Mouse (Mus musculus) liver, adult 2 months (tissue): Measurements from ENCODE around the gene Kars. TPM values are rescaled to one million over a fixed set of nuclear protein-coding genes. Genes with fewer than 3 reads are reported as not detected.
A peak's percentile ranks its signal among the peaks of the same experiment; 100 is the strongest.

Source experiments
- DNase-seq: peaks from one replicate; pipeline ENCODE4 v3.0.0-alpha.2; 2011; ENCODE audit warnings: low read depth, low spot score; ENCODE audit errors: extremely low read depth
- H3K27ac ChIP-seq: fragments of 200-500 bp; replicated peaks from 2 replicates; pipeline ENCODE4 v1.5.1; 2012; ENCODE audit warnings: low read depth, mild to moderate bottlenecking, control low read depth, inconsistent platforms, low read length; ENCODE audit not compliant: insufficient read depth
- H3K27me3 ChIP-seq: fragments of 200-500 bp; 2 replicates; pipeline ENCODE4 v1.6.1; 2012; ENCODE audit warnings: mild to moderate bottlenecking, moderate library complexity, low read length, inconsistent platforms; ENCODE audit not compliant: control insufficient read depth, insufficient read depth
- H3K36me3 ChIP-seq: fragments of 200-500 bp; 2 replicates; pipeline ENCODE4 v1.6.1; 2012; ENCODE audit warnings: low read length, inconsistent platforms; ENCODE audit not compliant: control insufficient read depth, insufficient read depth
- H3K4me1 ChIP-seq: fragments of 200-500 bp; 2 replicates; pipeline ENCODE4 v1.6.1; 2011; ENCODE audit warnings: low read length; ENCODE audit not compliant: control insufficient read depth, insufficient read depth
- H3K4me3 ChIP-seq: fragments of 200-500 bp; 2 replicates; pipeline ENCODE4 v1.5.1; 2011; ENCODE audit warnings: low read depth, mild to moderate bottlenecking, control low read depth, low read length, moderate library complexity; ENCODE audit not compliant: insufficient read depth
- H3K79me2 ChIP-seq: fragments of 200-500 bp; 2 replicates; pipeline ENCODE4 v1.6.1; 2012; ENCODE audit warnings: inconsistent platforms, mild to moderate bottlenecking, low read length, moderate library complexity; ENCODE audit not compliant: control insufficient read depth, insufficient read depth
- H3K9ac ChIP-seq: fragments of 200-500 bp; 2 replicates; pipeline ENCODE4 v1.6.1; 2012; ENCODE audit warnings: low read depth, mild to moderate bottlenecking, control low read depth, inconsistent platforms, low read length
- CTCF ChIP-seq: fragments of 200-500 bp; IDR thresholded peaks from 2 replicates; pipeline ENCODE4 v1.5.1; 2011; ENCODE audit warnings: low read depth, low read length, control low read depth
- POLR2A ChIP-seq: fragments of 200-500 bp; IDR thresholded peaks from 2 replicates; pipeline ENCODE4 v1.6.1; 2011; ENCODE audit warnings: low read length, control low read depth; ENCODE audit not compliant: insufficient read depth; ENCODE audit errors: extremely low read depth
- WGBS: fragments of 180-500 bp; shearing (Covaris S2); methylation state at CpG from one replicate; pipeline ENCODE4 v1.1.7; 2018; 5-methylcytosine and 5-hydroxymethylcytosine counted together
- polyA plus RNA-seq: library from polyadenylated mRNA; depleted of rRNA; stranded (reverse); fragments of >200 nt; gene quantifications from 2 replicates; pipeline ENCODE4 v1.2.3, GENCODE M21; 2012; rRNA removed
- total RNA-seq: library from RNA; depleted of rRNA; stranded (reverse); fragments of >200 nt; gene quantifications from 2 replicates; pipeline ENCODE4 v1.2.3, GENCODE M21; 2014; rRNA removed

Kars gene
- total RNA-seq, result 50.9 and 53.3 TPM in 2 replicates
- 27.3 and 29.5 TPM in 2 replicates for polyA plus RNA-seq

DNA sequence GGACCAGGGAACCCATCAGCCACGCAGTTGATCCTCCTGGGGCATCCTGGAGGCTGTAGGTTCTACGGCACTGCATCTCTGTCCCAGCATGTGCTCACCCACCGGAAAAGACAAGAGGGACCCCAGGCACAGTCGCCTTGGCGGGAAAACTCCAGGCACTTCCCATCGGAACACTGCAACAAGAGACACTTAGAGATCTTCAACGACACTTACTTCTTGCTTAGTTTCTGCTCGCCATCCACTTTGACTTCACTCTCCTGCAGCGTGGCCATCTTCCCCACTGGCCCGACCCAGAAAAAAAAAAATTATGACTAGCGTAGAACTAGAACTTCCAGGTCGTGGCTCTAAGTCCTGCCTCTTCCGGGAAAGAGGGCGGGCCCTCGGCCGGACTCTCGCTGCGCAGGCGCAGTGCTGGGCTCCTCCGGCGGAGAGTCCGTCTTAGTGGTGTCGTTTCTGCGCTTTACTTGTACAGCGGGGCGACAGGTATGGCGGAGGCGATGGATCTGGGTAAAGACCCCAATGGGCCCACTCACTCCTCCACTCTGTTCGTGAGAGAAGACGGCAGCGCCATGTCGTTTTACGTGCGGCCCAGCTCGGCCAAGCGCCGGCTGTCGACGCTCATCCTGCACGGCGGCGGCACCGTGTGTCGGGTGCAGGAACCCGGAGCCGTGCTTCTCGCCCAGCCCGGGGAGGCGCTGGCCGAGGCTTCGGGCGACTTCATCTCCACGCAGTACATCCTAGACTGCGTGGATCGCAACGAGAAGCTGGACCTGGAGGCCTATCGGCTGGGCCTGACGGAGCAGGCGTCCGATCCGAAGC, at the start of gene Kars, which contains the start of gene Terf2ip:
Gene Kars (minus strand): TSS at position 327 of the 819 bp plus-strand sequence.
Gene Terf2ip (plus strand): TSS at position 402 of the 819 bp plus-strand sequence.
- peaks cover 2% of the 10 kb centered on the region; the same call in 1 of the 2 replicates for H3K36me3 ChIP-seq
- H3K27ac ChIP-seq, result peak within 1 kb of the TSS; percentile 57
- H3K9ac ChIP-seq, result peak within 1 kb of the TSS; percentile 88
- WGBS, result under 1% methylated on average over 61 of the region's 61 CpGs
- TF ChIP-seq POLR2A, result peak; percentile 88
- TF ChIP-seq CTCF, result no peak
- no peaks in the 10 kb centered on the region for H3K27me3 ChIP-seq
- DNase-seq, result peak; percentile 85
- no peaks in the 10 kb centered on the region; the same call in 1 of the 2 replicates for H3K4me1 ChIP-seq
- peaks cover 8% of the 10 kb centered on the region; the same call in 1 of the 2 replicates for H3K79me2 ChIP-seq
- H3K4me3 ChIP-seq, result peak within 1 kb of the TSS; percentile 92

- Histone ChIP-seq H3K4me3 (no peak overlapping the region), H3K36me3 (no peaks in the 10 kb centered on the region), H3K27me3 (no peaks in the 10 kb centered on the region), H3K79me2 (no peaks in the 10 kb centered on the region), H3K9ac (no peak overlapping the region), H3K27ac (no peak overlapping the region), H3K4me1 (no peaks in the 10 kb centered on the region)
- DNase-seq, result no peak
- no peak for TF ChIP-seq POLR2A
- no peak for TF ChIP-seq CTCF
Observed at GRCm38 (mm10) chr8:112054456-112054855, 43.3 kb upstream of the Kars start.

DNA sequence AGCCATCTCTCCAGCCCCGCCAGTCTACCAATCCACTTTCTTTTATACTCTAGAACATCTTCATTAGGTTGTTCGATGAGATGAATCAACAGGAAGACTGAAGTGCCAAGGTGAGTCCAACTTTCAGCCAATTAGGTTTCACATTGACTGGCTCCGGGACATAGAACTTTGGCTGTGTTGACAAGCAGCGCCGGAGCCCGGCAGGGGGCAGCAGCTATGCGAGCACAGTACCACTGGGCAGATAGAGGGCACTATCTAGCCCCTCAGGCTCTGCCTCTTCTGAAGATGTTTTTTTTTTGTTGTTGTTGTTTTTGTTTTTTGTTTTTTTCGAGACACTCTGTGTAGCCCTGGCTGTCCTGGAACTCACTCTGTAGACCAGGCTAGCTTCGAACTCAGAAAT, 40.4 kb upstream of the Kars start:
- H3K27me3 ChIP-seq, result no peaks in the 10 kb centered on the region
- no peaks in the 10 kb centered on the region for H3K79me2 ChIP-seq
- WGBS, result 69% methylated on average over 9 of the region's 9 CpGs
- H3K27ac ChIP-seq, result no peak overlapping the region
- no peaks in the 10 kb centered on the region for H3K4me1 ChIP-seq
- DNase-seq, result no peak
- H3K36me3 ChIP-seq, result no peaks in the 10 kb centered on the region
- no peak overlapping the region for H3K4me3 ChIP-seq
- TF ChIP-seq CTCF (no peak; the same call in 1 of the 2 replicates), POLR2A (no peak)
- H3K9ac ChIP-seq, result no peak overlapping the region

DNA sequence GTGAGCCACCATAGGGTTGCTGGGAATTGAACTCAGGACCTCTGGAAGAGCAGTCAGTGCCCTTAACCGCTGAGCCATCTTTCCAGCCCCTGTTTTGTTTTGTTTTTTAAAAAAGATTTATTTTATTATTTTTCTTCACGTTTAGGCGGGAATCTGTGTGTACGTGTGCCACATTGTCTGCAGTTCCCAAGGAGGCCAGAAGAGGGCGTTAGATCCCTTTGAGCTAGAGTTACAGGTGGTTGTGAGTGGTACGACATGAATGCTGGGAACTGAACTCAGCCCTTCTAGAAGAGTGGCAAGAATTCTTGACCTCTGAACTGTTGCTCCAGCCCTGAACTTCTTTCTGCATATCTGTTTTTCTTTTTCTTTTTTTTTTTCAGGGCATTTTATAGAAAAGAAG, 38.9 kb upstream of the Kars start:
- DNase-seq, result no peak
- Histone ChIP-seq H3K4me3 (no peak overlapping the region), H3K27me3 (no peaks in the 10 kb centered on the region), H3K4me1 (no peaks in the 10 kb centered on the region), H3K27ac (no peak overlapping the region), H3K79me2 (no peaks in the 10 kb centered on the region), H3K36me3 (no peaks in the 10 kb centered on the region), H3K9ac (no peak overlapping the region)
- TF ChIP-seq POLR2A, result no peak
- TF ChIP-seq CTCF, result no peak
- 80% methylated on average over 6 of the region's 6 CpGs for WGBS

GRCm38 (mm10) chr8:112048293-112048692, 37.2 kb upstream of the Kars start:
- DNase-seq, result no peak
- no peaks in the 10 kb centered on the region for H3K36me3 ChIP-seq
- H3K79me2 ChIP-seq, result no peaks in the 10 kb centered on the region
- H3K4me1 ChIP-seq, result no peaks in the 10 kb centered on the region
- 78% methylated on average over 6 of the region's 6 CpGs for WGBS
- no peak overlapping the region for H3K4me3 ChIP-seq
- no peak overlapping the region for H3K27ac ChIP-seq
- no peak for TF ChIP-seq CTCF
- no peak for TF ChIP-seq POLR2A
- no peak overlapping the region for H3K9ac ChIP-seq
- H3K27me3 ChIP-seq, result no peaks in the 10 kb centered on the region

DNA sequence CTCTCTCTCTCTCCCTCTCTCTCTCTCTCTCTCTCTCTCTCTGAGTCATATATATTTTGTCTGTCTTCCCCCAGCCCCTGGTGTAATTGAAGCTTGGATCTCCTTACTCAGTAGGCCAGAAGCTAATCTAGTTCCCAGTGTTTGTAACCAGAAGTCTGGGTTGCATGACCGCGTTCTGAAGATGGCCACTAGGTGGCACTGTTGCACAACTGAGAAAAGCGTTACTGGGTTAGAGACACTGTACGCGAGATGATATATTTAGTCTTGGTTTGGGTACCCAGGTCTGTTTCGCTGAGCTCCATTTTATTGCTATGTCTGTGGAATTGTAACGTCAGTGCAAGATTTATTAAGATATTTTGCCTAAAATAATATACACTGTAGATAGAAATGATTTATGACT, 34.8 kb upstream of the Kars start:
- Histone ChIP-seq H3K36me3 (no peaks in the 10 kb centered on the region), H3K27me3 (no peaks in the 10 kb centered on the region), H3K9ac (no peak overlapping the region), H3K4me1 (no peaks in the 10 kb centered on the region), H3K27ac (no peak overlapping the region), H3K4me3 (no peak overlapping the region), H3K79me2 (no peaks in the 10 kb centered on the region)
- 6% methylated on average over 7 of the region's 7 CpGs for WGBS
- peak; percentile 47 for DNase-seq
- TF ChIP-seq POLR2A (no peak), CTCF (peak; percentile 79)
